Mouse (Mus musculus) lung, postnatal 0 days (tissue): ENCODE results near the gene Mllt6.

ENCODE experiments used
- CTCF ChIP-seq: IDR thresholded peaks from 2 replicates; pipeline ENCODE4 v1.5.1; 2016; ENCODE audit warnings: antibody characterized with exemption, mild to moderate bottlenecking
- EP300 ChIP-seq: IDR thresholded peaks from 2 replicates; pipeline ENCODE4 v1.6.1; 2016; ENCODE audit warnings: antibody characterized with exemption, mild to moderate bottlenecking, control low read depth

- TF ChIP-seq CTCF = no peak
- no peak for TF ChIP-seq EP300
These were observed 21.5 kb upstream of the Mllt6 start for GRCm38 (mm10) chr11:97641668-97642067.
